Mouse (Mus musculus): ENCODE measurements around the gene Klhl29.

Klhl29 gene

GRCm38 (mm10) chr12:5375616-5376461 is at the start of gene Klhl29:
Gene Klhl29, minus strand, starts transcription at chr12:5375682.
- DNase-seq (ENCODE audit: low spot score in 2 of 2): peak; percentile 66 to 83

GRCm38 (mm10) chr12:5425276-5425675 is 49.8 kb upstream of the Klhl29 start:
- no peak for DNase-seq (ENCODE audit: low spot score in 2 of 2)

- DNase-seq (ENCODE audit: low spot score in 2 of 2): no peak
Observed at GRCm38 (mm10) chr12:5415806-5416205, 40.3 kb upstream of the Klhl29 start.

GRCm38 (mm10) chr12:5413976-5414375 is 38.5 kb upstream of the Klhl29 start:
- no peak for DNase-seq (ENCODE audit: low spot score in 2 of 2)

GRCm38 (mm10) chr12:5411761-5412537 is 36.5 kb upstream of the Klhl29 start:
- no peak for DNase-seq (ENCODE audit: low spot score in 2 of 2)

- DNase-seq (ENCODE audit: low spot score in 2 of 2): no peak
Observed at GRCm38 (mm10) chr12:5411346-5411745, 35.9 kb upstream of the Klhl29 start.

GRCm38 (mm10) chr12:5410391-5411115 is 35.1 kb upstream of the Klhl29 start:
- peak; percentile 68 to 83 for DNase-seq (ENCODE audit: low spot score in 2 of 2)

GRCm38 (mm10) chr12:5407175-5407574 is 31.7 kb upstream of the Klhl29 start:
- DNase-seq (ENCODE audit: low spot score in 2 of 2): no peak

GRCm38 (mm10) chr12:5397423-5397822 is 21.9 kb upstream of the Klhl29 start:
- DNase-seq (ENCODE audit: low spot score in 2 of 2): no peak

GRCm38 (mm10) chr12:5395188-5395587 is 19.7 kb upstream of the Klhl29 start:
- no peak for DNase-seq (ENCODE audit: low spot score in 2 of 2)

- no peak for DNase-seq (ENCODE audit: low spot score in 2 of 2)
Observed at GRCm38 (mm10) chr12:5387112-5387511, 11.6 kb upstream of the Klhl29 start.

GRCm38 (mm10) chr12:5386688-5387087 is 11.2 kb upstream of the Klhl29 start:
- no peak for DNase-seq (ENCODE audit: low spot score in 2 of 2)

- DNase-seq (ENCODE audit: low spot score in 2 of 2): no peak
Observed at GRCm38 (mm10) chr12:5381694-5382093, 6.2 kb upstream of the Klhl29 start.

- peak; percentile 2 to 9 for DNase-seq (ENCODE audit: low spot score in 2 of 2)
Observed at GRCm38 (mm10) chr12:5374684-5375615, 532 bp downstream of the Klhl29 start.

GRCm38 (mm10) chr12:5374196-5374683 is 1.2 kb downstream of the Klhl29 start:
- DNase-seq (ENCODE audit: low spot score in 2 of 2): peak; percentile 1 to 6

- peak; percentile 5 to 10 for DNase-seq (ENCODE audit: low spot score in 2 of 2)
Observed at GRCm38 (mm10) chr12:5373641-5374195, 1.8 kb downstream of the Klhl29 start.

GRCm38 (mm10) chr12:5369396-5369795 is 6.1 kb downstream of the Klhl29 start:
- no peak for DNase-seq (ENCODE audit: low spot score in 2 of 2)

- no peak for DNase-seq (ENCODE audit: low spot score in 2 of 2)
Observed at GRCm38 (mm10) chr12:5364836-5365235, 10.6 kb downstream of the Klhl29 start.

GRCm38 (mm10) chr12:5363961-5364634 is 11.4 kb downstream of the Klhl29 start:
- no peak for DNase-seq (ENCODE audit: low spot score in 2 of 2)

GRCm38 (mm10) chr12:5359065-5359464 is 16.4 kb downstream of the Klhl29 start:
- no peak for DNase-seq (ENCODE audit: low spot score in 2 of 2)

Measured in urinary bladder, postnatal 36 days (tissue).